Mouse (Mus musculus): ENCODE results near the gene Lhx6. TPM values are rescaled to one million over a fixed set of nuclear protein-coding genes. Genes with fewer than 3 reads are reported as not detected.

Gene Lhx6
- polyA plus RNA-seq, 1 experiment from 2014 or later = 10.7 TPM

DNA sequence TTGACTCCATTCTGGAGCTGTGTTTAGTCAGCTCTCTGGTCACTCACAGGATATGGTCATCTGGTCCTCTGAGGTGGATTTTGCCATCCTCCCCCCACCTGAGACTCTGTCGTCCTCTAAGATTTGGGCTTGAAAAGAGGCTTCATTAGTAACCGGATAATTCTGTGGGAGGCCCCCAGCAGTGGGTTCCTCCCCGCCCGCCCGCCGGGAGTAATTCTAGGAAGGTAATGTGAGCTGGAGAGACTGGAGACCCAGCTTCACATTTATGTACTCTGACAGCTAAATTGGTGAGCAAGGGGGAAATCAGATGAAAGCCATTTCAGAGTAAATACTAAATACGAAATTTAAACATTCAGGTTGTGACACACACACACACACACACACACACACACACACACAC, 3.4 kb upstream of the Lhx6 start:
- no peak for TF ChIP-seq CTCF (IDR thresholded peaks at IDR 0.05)
- peaks cover 19% of the 10 kb centered on the region for H3K27me3 ChIP-seq
- ChIA-PET CTCF (no interaction called here), POLR2A (interaction anchor here (1.1 kb wide), 1 partner anchor 20 kb away, joined by 3 read pairs; no protein-coding TSS in a partner anchor)
- in situ Hi-C loops (cut with MboI; ENCODE audit: low pct_unique_long_range_greater_than_20kb) = no loop called here
- no peak for ATAC-seq
- no peak for DNase-seq (ENCODE audit: low read depth, low spot score)

DNA sequence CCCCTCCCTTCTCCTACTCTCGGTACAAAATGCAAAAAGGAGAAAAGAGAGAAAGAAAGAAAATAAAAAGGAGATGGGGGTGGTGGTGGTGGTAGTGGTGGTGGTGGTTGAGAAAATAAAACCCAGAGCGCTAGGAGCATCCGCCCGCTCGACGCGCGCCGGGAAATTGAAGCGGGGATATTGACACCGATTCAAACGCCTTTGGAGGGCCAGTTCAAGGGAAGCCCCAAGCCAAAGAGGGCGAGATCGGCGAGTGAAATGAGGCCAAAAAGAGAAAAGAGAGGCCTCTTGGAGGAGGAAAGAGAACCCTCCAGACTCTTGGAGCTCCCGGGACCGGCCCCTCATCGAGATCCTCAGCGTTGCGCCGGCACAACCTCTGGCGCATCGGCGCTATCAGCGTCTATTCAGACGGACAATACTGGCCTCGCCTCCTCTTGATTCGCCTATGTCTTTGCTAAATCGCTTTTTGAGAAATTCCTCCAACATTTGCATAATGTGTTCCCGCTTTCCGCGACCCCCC, 712 bp downstream of the Lhx6 start:
- no peak for DNase-seq (ENCODE audit: low read depth, low spot score)
- POLR2A ChIA-PET = no interaction called here
- ATAC-seq = peak; percentile 22
- CTCF ChIA-PET = no interaction called here
- no peak for TF ChIP-seq CTCF (IDR thresholded peaks at IDR 0.05)
- in situ Hi-C loops (cut with MboI; ENCODE audit: low pct_unique_long_range_greater_than_20kb) = no loop called here
- H3K27me3 ChIP-seq = peaks cover 19% of the 10 kb centered on the region

DNA sequence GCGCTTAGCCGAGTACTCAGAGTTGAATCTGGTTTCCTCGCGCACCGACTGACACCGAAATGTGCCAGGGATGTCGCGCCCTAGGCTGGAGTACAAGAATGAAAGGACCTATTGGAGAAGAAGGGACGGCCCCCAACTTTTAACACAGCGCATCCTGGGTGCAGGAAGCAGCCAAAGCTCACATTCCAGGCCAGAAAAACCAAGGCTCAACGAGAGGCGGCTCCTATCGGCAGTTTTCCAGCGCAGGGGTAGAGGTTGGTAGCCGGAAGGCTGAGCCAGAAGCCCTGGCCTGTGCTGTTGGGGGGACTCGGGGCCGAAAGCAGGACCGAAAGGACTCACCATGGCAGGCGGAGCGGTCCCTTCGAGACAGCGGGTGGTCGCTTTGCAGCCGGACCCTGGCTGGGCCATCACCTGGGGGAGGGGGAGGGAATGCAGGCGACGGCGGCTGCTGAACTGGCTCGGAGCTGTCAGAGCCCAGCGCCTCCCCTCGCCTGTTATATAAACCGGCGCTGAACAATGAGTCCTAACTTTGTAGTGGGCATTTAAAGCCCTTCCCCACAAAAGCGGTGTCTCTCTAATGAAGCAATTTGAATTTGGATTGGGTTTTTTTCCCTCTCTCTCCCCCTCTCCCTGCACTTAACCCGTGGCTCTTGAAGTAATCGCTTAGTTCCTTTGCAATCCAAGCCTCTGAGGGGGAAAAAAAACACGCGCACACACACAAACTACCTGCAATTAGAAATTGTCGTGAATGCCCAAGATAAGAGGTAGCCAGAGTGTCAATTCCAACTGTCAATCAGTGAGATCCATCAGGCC, 1.4 kb downstream of the Lhx6 start:
- no peak for ATAC-seq
- peaks cover 19% of the 10 kb centered on the region for H3K27me3 ChIP-seq
- in situ Hi-C loops (cut with MboI; ENCODE audit: low pct_unique_long_range_greater_than_20kb) = no loop called here
- ChIA-PET POLR2A (interaction anchor here (1.3 kb wide), 1 partner anchor 12 kb away, joined by 3 read pairs; no protein-coding TSS in a partner anchor), CTCF (no interaction called here)
- TF ChIP-seq CTCF (IDR thresholded peaks at IDR 0.05) = no peak
- no peak for DNase-seq (ENCODE audit: low read depth, low spot score)

DNA sequence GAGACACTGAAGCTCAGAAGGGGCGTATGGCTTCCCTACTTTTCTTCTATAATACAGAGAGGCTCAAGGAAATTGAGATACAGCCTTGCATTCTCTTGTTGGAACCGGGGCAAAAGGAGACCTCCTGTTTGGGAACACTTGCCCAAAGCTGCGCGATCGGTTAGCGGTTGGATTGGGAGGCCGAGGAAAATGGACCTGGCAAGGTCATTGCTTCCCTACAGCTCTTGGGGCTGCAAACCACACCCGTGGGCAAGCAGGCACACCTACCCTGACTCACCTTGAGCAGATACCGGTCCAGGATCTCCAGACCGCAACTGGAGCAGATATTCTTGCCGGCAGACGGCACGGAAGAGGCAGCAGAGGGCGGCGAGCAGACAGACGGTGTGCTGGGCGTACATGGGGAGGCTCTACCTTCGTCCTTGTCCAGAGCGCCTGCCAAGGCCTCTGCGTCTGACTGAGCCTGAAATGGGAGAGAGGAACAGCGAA, 2.1 kb downstream of the Lhx6 start:
- CTCF ChIA-PET = interaction anchor here (1.3 kb wide), 1 partner anchor 9 kb away, joined by 3 read pairs; no protein-coding TSS in a partner anchor
- POLR2A ChIA-PET = interaction anchor here (1.3 kb wide), 1 partner anchor 12 kb away, joined by 3 read pairs; no protein-coding TSS in a partner anchor
- peaks cover 19% of the 10 kb centered on the region for H3K27me3 ChIP-seq
- DNase-seq (ENCODE audit: low read depth, low spot score) (no peak), ATAC-seq (no peak)
- TF ChIP-seq CTCF (IDR thresholded peaks at IDR 0.05) = no peak
- in situ Hi-C loops (cut with MboI; ENCODE audit: low pct_unique_long_range_greater_than_20kb) = no loop called here

DNA sequence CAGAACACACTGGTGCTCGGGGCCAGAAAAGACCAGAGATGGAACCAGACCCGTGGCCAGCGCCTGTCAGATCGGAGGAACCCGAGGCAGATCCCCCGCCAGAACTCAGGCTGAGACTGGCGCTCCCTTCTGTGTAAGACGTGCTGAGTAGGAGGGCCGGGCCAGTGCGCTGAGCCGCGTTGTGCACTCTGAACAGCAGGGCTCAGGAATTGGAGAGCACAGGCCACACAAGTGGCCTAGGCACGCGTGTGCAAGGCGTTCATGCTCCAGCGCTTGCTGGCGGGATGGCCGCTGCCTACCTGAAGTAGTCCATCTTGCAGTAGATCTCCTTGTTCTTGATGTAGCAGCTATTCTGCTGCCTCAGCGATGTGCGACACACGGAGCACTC, 2.7 kb downstream of the Lhx6 start:
- in situ Hi-C loops (cut with MboI; ENCODE audit: low pct_unique_long_range_greater_than_20kb) = no loop called here
- no peak for TF ChIP-seq CTCF (IDR thresholded peaks at IDR 0.05)
- peaks cover 15% of the 10 kb centered on the region for H3K27me3 ChIP-seq
- no peak for DNase-seq (ENCODE audit: low read depth, low spot score)
- CTCF ChIA-PET = interaction anchor here (1.3 kb wide), 1 partner anchor 10 kb away, joined by 3 read pairs; no protein-coding TSS in a partner anchor
- POLR2A ChIA-PET = interaction anchor here (1.3 kb wide), 1 partner anchor 11 kb away, joined by 3 read pairs; no protein-coding TSS in a partner anchor
- no peak for ATAC-seq

- POLR2A ChIA-PET = interaction anchor here (1.3 kb wide), 1 partner anchor 10 kb away, joined by 3 read pairs; no protein-coding TSS in a partner anchor
- DNase-seq (ENCODE audit: low read depth, low spot score) (no peak), ATAC-seq (no peak)
Measured at GRCm38 (mm10) chr2:36101866-36102558, 3.2 kb downstream of the Lhx6 start.

GRCm38 (mm10) chr2:36099739-36100138, 5.5 kb downstream of the Lhx6 start:
- no peak for DNase-seq (ENCODE audit: low read depth, low spot score)
- CTCF ChIA-PET = no interaction called here

More at GRCm38 (mm10) chr2:36101866-36102558, 3.2 kb downstream of the Lhx6 start:
- in situ Hi-C loops (cut with MboI; ENCODE audit: low pct_unique_long_range_greater_than_20kb) = no loop called here
- CTCF ChIA-PET = interaction anchor here (1.3 kb wide), 1 partner anchor 10 kb away, joined by 3 read pairs; no protein-coding TSS in a partner anchor
- no peak for TF ChIP-seq CTCF (IDR thresholded peaks at IDR 0.05)
- H3K27me3 ChIP-seq = peaks cover 13% of the 10 kb centered on the region

GRCm38 (mm10) chr2:36098021-36098420, 7.2 kb downstream of the Lhx6 start:
- POLR2A ChIA-PET = no interaction called here
- CTCF ChIA-PET = interaction anchor here (0.6 kb wide), 1 partner anchor 31 kb away, joined by 3 read pairs; no protein-coding TSS in a partner anchor
- TF ChIP-seq CTCF (IDR thresholded peaks at IDR 0.05) = no peak
- H3K27me3 ChIP-seq = no peaks in the 10 kb centered on the region
- in situ Hi-C loops (cut with MboI; ENCODE audit: low pct_unique_long_range_greater_than_20kb) = no loop called here
- no peak for ATAC-seq
- no peak for DNase-seq (ENCODE audit: low read depth, low spot score)

More at GRCm38 (mm10) chr2:36099739-36100138, 5.5 kb downstream of the Lhx6 start:
- peak; percentile 45 for ATAC-seq
- no peak for TF ChIP-seq CTCF (IDR thresholded peaks at IDR 0.05)
- H3K27me3 ChIP-seq = peaks cover 3% of the 10 kb centered on the region
- POLR2A ChIA-PET = no interaction called here
- in situ Hi-C loops (cut with MboI; ENCODE audit: low pct_unique_long_range_greater_than_20kb) = no loop called here

DNA sequence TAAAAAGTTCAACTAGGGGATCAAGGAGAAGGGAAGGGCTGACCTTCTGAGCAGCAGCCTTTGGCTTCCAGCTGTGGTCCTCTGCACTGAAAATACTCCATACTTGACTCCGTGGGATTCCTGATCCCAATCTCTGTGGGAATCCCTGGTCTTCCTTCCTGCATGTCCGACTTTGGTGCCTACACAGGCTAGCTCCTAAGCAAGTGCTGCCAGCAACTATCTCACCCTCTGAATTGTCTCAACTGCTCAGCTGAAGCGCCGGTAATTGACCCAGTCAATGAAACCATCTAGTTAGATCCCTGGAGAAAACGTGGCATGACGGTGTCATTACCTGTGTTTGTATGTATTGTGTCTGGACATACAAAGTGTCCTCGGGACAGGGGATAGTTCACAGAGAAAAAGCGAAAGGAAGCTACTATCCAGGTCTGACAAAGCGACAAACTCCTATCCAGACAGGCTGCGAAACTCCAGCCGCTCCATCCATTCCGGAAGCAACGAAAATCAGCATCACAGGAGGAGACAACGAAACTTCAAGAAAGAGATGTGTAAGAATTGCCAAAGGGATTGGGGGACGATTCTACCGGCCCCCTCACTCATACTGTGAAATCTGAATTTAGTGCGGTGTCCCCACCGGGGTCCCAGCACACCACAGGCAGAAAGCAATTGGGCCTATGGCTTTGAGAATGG, 7.9 kb downstream of the Lhx6 start:
- in situ Hi-C loops (cut with MboI; ENCODE audit: low pct_unique_long_range_greater_than_20kb) = no loop called here
- no peak for DNase-seq (ENCODE audit: low read depth, low spot score)
- no peak for ATAC-seq
- ChIA-PET POLR2A (no interaction called here), CTCF (no interaction called here)
- TF ChIP-seq CTCF (IDR thresholded peaks at IDR 0.05) = no peak
- no peaks in the 10 kb centered on the region for H3K27me3 ChIP-seq

DNA sequence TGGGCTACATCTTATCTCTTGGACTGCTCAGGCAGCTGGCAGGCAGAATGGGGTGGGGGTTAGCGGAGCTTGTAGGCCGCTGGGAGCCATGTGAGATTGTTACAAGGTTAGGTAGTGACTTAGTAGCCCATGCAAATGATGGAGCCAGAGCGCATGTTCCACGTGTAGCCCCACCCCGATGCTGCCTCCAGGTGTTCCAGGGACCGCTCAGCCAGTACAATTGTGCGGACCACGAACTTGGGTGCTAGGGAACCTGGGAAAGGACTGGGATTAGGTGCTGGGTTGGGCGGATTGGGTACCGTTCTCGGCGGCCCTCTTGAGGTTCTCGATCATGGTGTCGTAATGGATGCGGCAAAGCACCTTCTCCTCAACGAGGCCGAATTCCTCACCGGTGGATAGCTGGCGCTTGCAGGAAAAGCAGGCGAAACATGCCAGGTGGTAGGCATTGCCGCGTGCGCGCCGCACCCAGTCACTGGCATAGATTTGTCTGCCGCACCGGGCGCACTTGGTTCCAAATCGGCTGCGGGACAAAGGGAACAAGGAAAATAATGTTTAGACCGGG, 11.2 kb downstream of the Lhx6 start:
- TF ChIP-seq CTCF (IDR thresholded peaks at IDR 0.05) = no peak
- in situ Hi-C loops (cut with MboI; ENCODE audit: low pct_unique_long_range_greater_than_20kb) = no loop called here

More for the DNA sequence above, 11.2 kb downstream of the Lhx6 start:
- ATAC-seq = no peak
- H3K27me3 ChIP-seq = no peaks in the 10 kb centered on the region
- POLR2A ChIA-PET = no interaction called here
- CTCF ChIA-PET = interaction anchor here (1.6 kb wide), 1 partner anchor 48 kb away, joined by 3 read pairs; no protein-coding TSS in a partner anchor
- DNase-seq (ENCODE audit: low read depth, low spot score) = no peak
